Mouse (Mus musculus) c-Kit-negative CD71-positive TER-119-positive erythroid progenitor cells, embryonic 14.5 days (primary cell): ENCODE results near the gene Ints6l.
A peak's percentile ranks its signal among the peaks of the same experiment; 100 is the strongest.
"Not testable (repeated sequence)": the region's sequence is repeated elsewhere in the genome, so short reads cannot be mapped to it uniquely, and the experiment has no call there.

Source experiments
- DNase-seq: peaks from one replicate; pipeline ENCODE4 v3.0.0-alpha.2; 2013; ENCODE audit warnings: low read depth, low spot score

The Ints6l gene

DNA sequence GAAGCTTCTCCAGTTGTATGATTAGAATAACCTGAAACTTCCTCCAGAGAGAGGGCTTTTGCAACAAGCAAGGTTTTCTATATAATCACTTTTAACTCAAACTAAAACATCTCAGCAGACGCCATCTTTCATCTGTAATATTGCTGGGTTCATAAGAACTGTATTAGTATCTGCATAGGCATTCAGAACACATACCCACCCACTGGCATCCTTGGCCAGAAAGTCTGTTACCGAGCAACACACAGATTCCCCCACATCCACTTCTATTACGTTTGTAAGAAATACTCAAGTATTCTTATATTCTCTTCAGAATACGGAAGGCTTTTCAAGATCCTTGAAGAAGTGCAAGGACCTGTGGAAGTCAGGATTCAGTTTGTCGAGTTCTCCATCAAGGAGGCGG, 69.8 kb downstream of the Ints6l start, which contains the start of gene Gm10477:
Gene Gm10477, plus strand, starts transcription at position 301 of the 400 bp plus-strand sequence.
- not testable (repeated sequence) for DNase-seq

DNA sequence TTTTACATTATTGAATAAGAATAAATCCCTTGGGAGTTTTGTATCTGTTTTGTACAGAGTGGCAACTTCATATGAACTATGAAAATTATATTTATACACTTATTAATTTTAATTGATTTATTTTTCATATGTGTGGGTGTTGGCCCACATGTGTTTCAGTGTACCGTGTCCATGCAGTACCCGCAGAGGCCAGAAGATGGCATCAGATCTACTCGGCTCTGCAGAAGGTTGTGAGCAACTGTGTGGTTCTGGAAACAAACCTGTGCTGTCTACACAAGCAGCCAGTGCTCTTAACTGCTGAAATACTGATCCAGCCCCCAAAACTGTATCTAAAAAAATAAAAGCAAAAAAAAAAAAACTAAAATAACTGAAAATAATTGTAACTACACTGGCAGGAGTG, 76.6 kb downstream of the Ints6l start:
- DNase-seq = peak; percentile 8

DNA sequence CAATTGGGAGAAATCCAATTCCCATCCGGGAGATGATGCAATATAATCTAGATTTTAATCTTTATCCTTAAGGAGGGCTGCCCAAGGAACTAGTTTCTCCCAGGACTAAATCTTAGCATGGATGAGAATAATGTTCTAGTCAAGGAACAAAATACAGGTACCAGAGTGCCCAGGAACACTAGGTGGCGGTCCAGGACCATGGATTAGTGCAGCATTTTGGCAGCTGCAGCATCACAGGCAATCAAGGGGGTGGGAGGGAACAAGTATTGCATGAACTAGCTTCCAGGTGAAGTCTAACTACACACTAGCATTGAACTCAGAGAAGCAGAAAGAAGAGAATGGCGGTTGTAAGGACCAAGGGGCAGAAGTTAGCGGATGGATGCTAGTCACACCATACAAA, 82.5 kb downstream of the Ints6l start:
- DNase-seq = no peak

DNA sequence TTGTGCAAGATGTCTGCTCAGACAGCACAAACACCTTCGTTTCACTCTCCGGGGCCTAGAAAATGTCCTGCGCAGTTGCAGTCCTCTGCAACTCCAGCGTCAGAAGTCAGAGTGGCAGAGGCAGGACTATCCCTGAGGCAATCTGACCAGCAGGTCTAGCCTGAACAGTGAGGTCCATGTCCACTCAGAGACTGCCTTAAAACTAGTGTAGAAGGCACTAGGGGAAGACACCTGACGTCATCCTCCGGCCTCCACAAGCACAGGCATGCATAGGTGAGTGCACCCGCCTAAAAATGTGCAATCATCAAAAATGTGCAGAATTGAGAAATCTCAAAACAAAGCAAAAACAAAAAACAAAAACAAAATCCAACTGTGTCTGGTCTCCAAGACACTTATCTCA, 94.8 kb downstream of the Ints6l start, which contains the start of gene Gm648:
Gene Gm648, minus strand, starts transcription at position 101 of the 400 bp plus-strand sequence.
- no peak for DNase-seq

DNA sequence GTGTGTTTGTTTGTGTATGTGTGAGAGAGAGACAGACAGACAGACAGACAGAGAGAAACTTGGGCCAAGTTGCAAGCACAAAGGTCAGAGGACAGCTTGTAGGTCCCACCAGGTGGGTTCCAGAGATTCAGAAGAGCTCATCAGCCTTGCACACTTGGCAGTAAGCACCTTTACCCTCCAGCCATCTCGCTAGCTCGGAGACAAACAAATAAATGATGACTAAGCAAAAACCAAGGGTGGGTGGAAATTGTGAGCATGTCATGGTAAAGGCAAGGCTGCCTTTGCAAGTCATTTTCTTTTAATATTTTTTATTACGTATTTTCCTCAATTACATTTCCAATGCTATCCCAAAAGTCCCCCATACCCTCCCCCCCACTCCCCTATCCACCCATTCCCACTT, 98.9 kb downstream of the Ints6l start:
- DNase-seq = no peak
